Mouse (Mus musculus) MEL (cell line): ENCODE results near the gene Igsf9b.

Source experiments
- CTCF ChIP-seq, 3 experiments: IDR thresholded peaks in 2 of 3; conservative IDR thresholded peaks in 1 of 3; 2 replicates each; pipeline ENCODE4 v1.5.1; 2011 to 2012; ENCODE audit warnings: low read length in 3 of 3, low read depth in 2 of 3, mild to moderate bottlenecking in 2 of 3, improper control_type of control experiment in 1 of 3, inconsistent platforms in 1 of 3, mixed read lengths in 1 of 3, moderate library complexity in 1 of 3; ENCODE audit not compliant: control insufficient read depth in 1 of 3, insufficient read depth in 1 of 3, poor library complexity in 1 of 3, severe bottlenecking in 1 of 3
- E2F4 ChIP-seq: IDR thresholded peaks from 2 replicates; pipeline ENCODE4 v1.6.1; 2011; ENCODE audit warnings: low read depth, low read length, improper control_type of control experiment, borderline replicate concordance
- HCFC1 ChIP-seq: IDR thresholded peaks from 2 replicates; pipeline ENCODE4 v1.6.1; 2012; ENCODE audit warnings: low read depth, mild to moderate bottlenecking, inconsistent platforms, low read length, improper control_type of control experiment, moderate library complexity
- MAFK ChIP-seq: IDR thresholded peaks from 2 replicates; pipeline ENCODE4 v1.6.1; 2011; ENCODE audit warnings: low read depth, mild to moderate bottlenecking, low read length, improper control_type of control experiment, borderline replicate concordance
- MAZ ChIP-seq: IDR thresholded peaks from 2 replicates; pipeline ENCODE4 v1.6.1; 2012; ENCODE audit warnings: low read depth, mild to moderate bottlenecking, inconsistent platforms, low read length, improper control_type of control experiment
- MYC ChIP-seq: IDR thresholded peaks from 2 replicates; pipeline ENCODE4 v1.6.1; 2011; ENCODE audit warnings: low read depth, mild to moderate bottlenecking, low read length, improper control_type of control experiment, moderate library complexity
- POLR2A ChIP-seq, 2 experiments: IDR thresholded peaks; 2 replicates each; pipeline ENCODE4 v1.6.1; 2011 to 2012; ENCODE audit warnings: low read length in 2 of 2, mild to moderate bottlenecking in 2 of 2, control low read depth in 1 of 2, improper control_type of control experiment in 1 of 2, low read depth in 1 of 2, moderate library complexity in 1 of 2; ENCODE audit not compliant: control insufficient read depth in 1 of 2, insufficient read depth in 1 of 2, poor library complexity in 1 of 2
- SMC3 ChIP-seq: IDR thresholded peaks from 2 replicates; pipeline ENCODE4 v1.6.1; 2011; ENCODE audit warnings: low read depth, low read length, improper control_type of control experiment

GRCm38 (mm10) chr9:27267878-27268277 is 31.1 kb upstream of the Igsf9b start:
- TF ChIP-seq CTCF (IDR thresholded peaks at IDR 0.05 in 2 of 3, conservative IDR thresholded peaks at IDR 0.05 in 1 of 3; ENCODE audit: control insufficient read depth in 1 of 3, insufficient read depth in 1 of 3, low read depth in 2 of 3, low read length in 3 of 3, poor library complexity in 1 of 3, severe bottlenecking in 1 of 3) (no peak), MYC (no peak), MAZ (no peak), E2F4 (no peak), MAFK (no peak), SMC3 (no peak), HCFC1 (no peak), POLR2A (IDR thresholded peaks at IDR 0.05; ENCODE audit: control insufficient read depth in 1 of 2, insufficient read depth in 1 of 2, low read depth in 1 of 2, low read length in 2 of 2, poor library complexity in 1 of 2) (no peak)
